12 mouse cellular contexts compared by ENCODE assay signal in genomic region chr14:21402157-21402601, GRCm38 (mm10).
DNase-seq lines count a peak whose midpoint lies in the region; ATAC-seq and TF ChIP-seq lines count a peak whose summit lies in the region.
"Had no signal": no experiment of that assay in that cellular context is flagged by ENCODE, and none has a peak within 500 bp of the region (broad histone marks: within the 10 kb centered on the region; RNA-seq: fewer than 3 reads in every experiment).

No protein-coding gene starts in this region.

- H3K9ac ChIP-seq in hindbrain, embryonic 11.5 days (ENCODE audit: low read depth, low read length) = no peak overlapping the region
- H3K9ac ChIP-seq in midbrain, postnatal 0 days (replicated peaks; ENCODE audit: low read length, poor library complexity, severe bottlenecking) = no peak overlapping the region
- H3K9ac ChIP-seq: liver, embryonic 12.5 days had no signal

- H3K4me3 ChIP-seq in layer of hippocampus, adult 2 months = peak overlapping the region; percentile 24; the same call in 1 of the 2 replicates
- no peak overlapping the region for H3K4me3 ChIP-seq in hindbrain, embryonic 11.5 days (ENCODE audit: low read depth, low read length)
- no peak overlapping the region for H3K4me3 ChIP-seq in midbrain, postnatal 0 days (ENCODE audit: low read depth, low read length)
- H3K4me3 ChIP-seq: liver, embryonic 12.5 days had no signal

- H3K27ac ChIP-seq in layer of hippocampus, adult 2 months = peak overlapping the region; percentile 65
- H3K27ac ChIP-seq in hindbrain, embryonic 11.5 days (ENCODE audit: low read depth, low read length) = 0 out of 2 replicates have a peak overlapping the region, but pooled peaks have one; percentile 39
- H3K27ac ChIP-seq in midbrain, postnatal 0 days (ENCODE audit: low read depth, low read length) = no peak overlapping the region
- H3K27ac ChIP-seq: liver, embryonic 12.5 days had no signal

- no peaks in the 10 kb centered on the region for H3K27me3 ChIP-seq in hindbrain, embryonic 11.5 days (ENCODE audit: control insufficient read depth, insufficient read depth, low read length)
- no peaks in the 10 kb centered on the region for H3K27me3 ChIP-seq in midbrain, postnatal 0 days (ENCODE audit: insufficient read depth, low read length)
- H3K27me3 ChIP-seq: liver, embryonic 12.5 days had no signal

- 0 out of 2 replicates have a peak, but pooled peaks have one; percentile 12 for TF ChIP-seq CTCF in layer of hippocampus, adult 2 months (conservative IDR thresholded peaks at IDR 0.05)
- no peak for TF ChIP-seq CTCF in midbrain, postnatal 0 days (IDR thresholded peaks at IDR 0.05)

- DNase-seq in layer of hippocampus, adult 2 months (ENCODE audit: low spot score in 2 of 2) = peak in 1 of 2 experiments; percentile 22
- no peak for DNase-seq in layer of hippocampus, adult 9-11 months
- DNase-seq in cerebellum, adult 9-11 months = peak; percentile 5
- peak; percentile 39 for DNase-seq in hindbrain, embryonic 11.5 days (ENCODE audit: low spot score)
- peak; percentile 77 for DNase-seq in midbrain, postnatal 0 days (ENCODE audit: low spot score)
- no peak for DNase-seq in adrenal gland, adult 8-10 months
- DNase-seq in adrenal gland, postnatal 25 days = no peak
- DNase-seq in heart, postnatal 14 days = no peak
- DNase-seq: thymus, postnatal 36 days had no signal

- 0 out of 2 replicates have a peak, but pooled peaks have one; percentile 43 for ATAC-seq in hindbrain, embryonic 11.5 days (ENCODE audit: low FRiP score)
- 0 out of 2 replicates have a peak, but pooled peaks have one; percentile 27 for ATAC-seq in midbrain, postnatal 0 days (ENCODE audit: low FRiP score)
- ATAC-seq: CD4-positive, CD25-positive, alpha-beta regulatory T cell, adult 4 months; inflammation-experienced regulatory T-cells, adult 6 months; liver, embryonic 12.5 days had no signal

- H3K36me3 ChIP-seq in hindbrain, embryonic 11.5 days (ENCODE audit: control insufficient read depth, insufficient read depth, low read length) = no peaks in the 10 kb centered on the region
- H3K36me3 ChIP-seq in midbrain, postnatal 0 days (ENCODE audit: insufficient read depth, low read length) = no peaks in the 10 kb centered on the region

- no peak overlapping the region for H3K4me2 ChIP-seq in hindbrain, embryonic 11.5 days (replicated peaks; ENCODE audit: low read depth, low read length)
- no peak overlapping the region for H3K4me2 ChIP-seq in midbrain, postnatal 0 days (ENCODE audit: low read depth, low read length, poor library complexity, severe bottlenecking)
- H3K4me2 ChIP-seq: liver, embryonic 12.5 days had no signal

- no peaks in the 10 kb centered on the region for H3K9me3 ChIP-seq in hindbrain, embryonic 11.5 days (ENCODE audit: control insufficient read depth, low read length)
- no peaks in the 10 kb centered on the region for H3K9me3 ChIP-seq in midbrain, postnatal 0 days (ENCODE audit: low read length)
- H3K9me3 ChIP-seq: liver, embryonic 12.5 days had no signal

- no peaks in the 10 kb centered on the region for H3K4me1 ChIP-seq in hindbrain, embryonic 11.5 days (replicated peaks; ENCODE audit: control insufficient read depth, insufficient read depth, low read length)
- no peaks in the 10 kb centered on the region for H3K4me1 ChIP-seq in midbrain, postnatal 0 days (ENCODE audit: insufficient read depth, low read length)
- H3K4me1 ChIP-seq: liver, embryonic 12.5 days had no signal

- intact Hi-C loops in heart, postnatal 14 days (cut with DNase I) = no loop called here

- 54% methylated on average over 8 of the region's 8 CpGs for WGBS in hindbrain, embryonic 11.5 days
- 34% methylated on average over 8 of the region's 8 CpGs for WGBS in midbrain, postnatal 0 days

Comparison
In these comparisons a context has a peak if more than half of its experiments do, and no peak if none do; other contexts are left out.
1. DNase-seq: peak in cerebellum, adult 9-11 months (single experiment), hindbrain, embryonic 11.5 days (single experiment) and midbrain, postnatal 0 days (single experiment); none in layer of hippocampus, adult 9-11 months (single experiment), adrenal gland, adult 8-10 months (single experiment), adrenal gland, postnatal 25 days (single experiment) and heart, postnatal 14 days (0 of 2).